Mouse (Mus musculus): ENCODE measurements around the gene Ifna13. TPM values are rescaled to one million over a fixed set of nuclear protein-coding genes. Genes with fewer than 3 reads are reported as not detected.
A peak's percentile ranks its signal among the peaks of the same experiment; 100 is the strongest.

Ifna13 gene
- polyA plus RNA-seq (2011; ENCODE audit: insufficient read depth, insufficient read length, low read depth, missing spikeins), result not detected in 2 replicates

DNA sequence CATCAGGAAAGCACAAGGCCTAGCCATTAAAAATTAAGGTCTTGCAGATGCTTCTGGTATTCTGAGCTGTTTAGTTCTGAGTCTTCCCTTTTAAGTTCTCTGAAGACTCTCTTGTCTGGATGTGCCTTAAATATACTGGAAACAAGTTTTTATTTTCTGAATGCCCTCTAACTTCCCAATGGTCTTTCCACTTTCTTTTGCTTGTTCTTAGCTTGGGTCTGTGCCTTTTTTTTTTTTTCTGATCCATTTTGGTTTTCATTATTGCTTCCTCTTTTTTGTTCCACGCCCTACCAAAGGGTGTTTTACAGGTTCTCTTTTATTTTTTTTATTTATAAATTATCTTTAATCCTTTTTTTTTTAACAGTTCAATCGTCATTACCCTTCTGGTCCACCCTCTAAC is at the start of gene Ifna13:
TSS of gene Ifna13 (minus strand) at position 101 of the 400 bp plus-strand sequence.
- no peaks in the 10 kb centered on the region for H3K36me3 ChIP-seq (ENCODE audit: control insufficient read depth, insufficient read depth, low read length, poor library complexity, severe bottlenecking)
- TF ChIP-seq CTCF (IDR thresholded peaks at IDR 0.05; ENCODE audit: low read depth, low read length), result no peak
- no peak for TF ChIP-seq EP300 (IDR thresholded peaks at IDR 0.05; ENCODE audit: insufficient read depth, low read depth, low read length)
- no peak for TF ChIP-seq POLR2A (IDR thresholded peaks at IDR 0.05; ENCODE audit: insufficient read depth, low read length)
- H3K9ac ChIP-seq (ENCODE audit: low read depth, poor library complexity, severe bottlenecking), result no peak within 1 kb of the TSS
- H3K9me3 ChIP-seq (replicated peaks; ENCODE audit: control insufficient read depth, insufficient read depth, low read length, poor library complexity, severe bottlenecking), result peaks cover 11% of the 10 kb centered on the region
- no peak within 1 kb of the TSS for H3K4me3 ChIP-seq (ENCODE audit: low read depth, low read length)
- no peaks in the 10 kb centered on the region; the same call in 1 of the 2 replicates for H3K27me3 ChIP-seq (ENCODE audit: control insufficient read depth, insufficient read depth, low read length, poor library complexity, severe bottlenecking)
- H3K4me1 ChIP-seq (ENCODE audit: control insufficient read depth, insufficient read depth, low read length), result no peaks in the 10 kb centered on the region
- H3K27ac ChIP-seq (ENCODE audit: insufficient read depth, low read length), result peak within 1 kb of the TSS; percentile 41; the same call in 1 of the 2 replicates

DNA sequence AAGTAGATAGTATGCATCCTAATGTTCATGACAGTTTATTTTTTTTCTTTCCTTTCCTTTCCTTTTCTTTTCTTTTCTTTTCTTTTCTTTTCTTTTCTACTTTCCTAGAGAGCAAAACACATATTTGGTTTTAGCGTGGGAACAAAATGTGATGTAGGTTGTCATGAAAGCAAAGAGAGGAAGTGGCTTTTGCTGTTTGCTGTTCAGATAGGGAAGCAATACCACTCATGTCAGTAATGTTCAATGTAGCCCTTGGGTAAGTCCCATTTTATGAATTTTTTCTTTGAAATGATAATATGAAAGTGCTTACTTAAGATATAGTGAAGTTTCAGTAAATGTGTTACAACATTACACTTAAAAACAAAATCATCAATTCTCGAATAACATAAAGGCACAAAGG is 49.1 kb upstream of the Ifna13 start:
- Histone ChIP-seq H3K9me3 (replicated peaks; ENCODE audit: control insufficient read depth, insufficient read depth, low read length, poor library complexity, severe bottlenecking) (no peaks in the 10 kb centered on the region; the same call in 1 of the 2 replicates), H3K9ac (ENCODE audit: low read depth, poor library complexity, severe bottlenecking) (no peak overlapping the region), H3K4me1 (ENCODE audit: control insufficient read depth, insufficient read depth, low read length) (no peaks in the 10 kb centered on the region), H3K27me3 (ENCODE audit: control insufficient read depth, insufficient read depth, low read length, poor library complexity, severe bottlenecking) (no peaks in the 10 kb centered on the region; the same call in 1 of the 2 replicates), H3K4me3 (ENCODE audit: low read depth, low read length) (no peak overlapping the region), H3K27ac (ENCODE audit: insufficient read depth, low read length) (no peak overlapping the region), H3K36me3 (ENCODE audit: control insufficient read depth, insufficient read depth, low read length, poor library complexity, severe bottlenecking) (no peaks in the 10 kb centered on the region)
- TF ChIP-seq EP300 (IDR thresholded peaks at IDR 0.05; ENCODE audit: insufficient read depth, low read depth, low read length), result no peak
- no peak for TF ChIP-seq CTCF (IDR thresholded peaks at IDR 0.05; ENCODE audit: low read depth, low read length)
- TF ChIP-seq POLR2A (IDR thresholded peaks at IDR 0.05; ENCODE audit: insufficient read depth, low read length), result no peak

DNA sequence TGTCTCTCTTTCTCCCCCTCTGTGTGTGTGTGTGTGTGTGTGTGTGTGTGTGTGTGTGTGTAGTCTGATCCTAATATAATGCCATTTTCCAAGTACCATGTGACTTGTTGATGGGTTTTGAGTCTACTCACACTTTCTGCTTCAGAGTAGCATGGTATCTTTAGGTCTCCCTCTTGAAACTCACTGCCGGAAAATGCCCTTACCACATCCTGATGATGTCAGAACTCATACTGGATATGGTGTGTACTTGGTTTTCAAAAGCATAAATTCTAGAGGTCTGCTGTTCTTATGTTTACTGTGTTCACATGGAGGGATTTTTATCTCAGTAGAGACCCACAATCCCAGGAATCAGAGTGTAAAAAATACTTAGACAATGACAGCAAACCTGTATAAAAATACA is 48.3 kb upstream of the Ifna13 start:
- H3K36me3 ChIP-seq (ENCODE audit: control insufficient read depth, insufficient read depth, low read length, poor library complexity, severe bottlenecking), result no peaks in the 10 kb centered on the region
- H3K4me1 ChIP-seq (ENCODE audit: control insufficient read depth, insufficient read depth, low read length), result no peaks in the 10 kb centered on the region
- TF ChIP-seq POLR2A (IDR thresholded peaks at IDR 0.05; ENCODE audit: insufficient read depth, low read length) (no peak), CTCF (IDR thresholded peaks at IDR 0.05; ENCODE audit: low read depth, low read length) (no peak), EP300 (IDR thresholded peaks at IDR 0.05; ENCODE audit: insufficient read depth, low read depth, low read length) (no peak)
- H3K27ac ChIP-seq (ENCODE audit: insufficient read depth, low read length), result no peak overlapping the region
- H3K27me3 ChIP-seq (ENCODE audit: control insufficient read depth, insufficient read depth, low read length, poor library complexity, severe bottlenecking), result no peaks in the 10 kb centered on the region; the same call in 1 of the 2 replicates
- no peaks in the 10 kb centered on the region; the same call in 1 of the 2 replicates for H3K9me3 ChIP-seq (replicated peaks; ENCODE audit: control insufficient read depth, insufficient read depth, low read length, poor library complexity, severe bottlenecking)
- H3K4me3 ChIP-seq (ENCODE audit: low read depth, low read length), result no peak overlapping the region
- no peak overlapping the region for H3K9ac ChIP-seq (ENCODE audit: low read depth, poor library complexity, severe bottlenecking)

DNA sequence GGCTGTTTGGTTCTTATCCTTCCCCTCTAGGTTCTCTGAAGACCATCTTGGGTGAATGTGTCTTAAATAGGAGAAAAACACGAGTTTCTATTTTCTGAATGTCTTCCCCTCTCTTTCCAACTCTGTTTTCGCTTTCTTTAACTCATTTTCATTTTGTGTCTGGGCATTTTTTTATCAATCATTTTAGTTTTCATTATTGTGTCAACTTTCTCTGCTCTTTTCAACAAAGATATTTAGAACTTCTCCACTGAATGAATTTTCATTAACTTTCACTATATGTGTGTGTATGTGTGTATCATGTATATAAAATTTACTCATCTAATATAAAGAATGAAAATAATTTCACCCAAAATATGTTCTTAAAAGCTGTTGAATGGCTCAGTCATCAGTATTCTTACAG is 47.0 kb upstream of the Ifna13 start, which contains the start of gene Ifnab:
TSS of gene Ifnab (minus strand) at position 101 of the 400 bp plus-strand sequence.
- Histone ChIP-seq H3K4me1 (ENCODE audit: control insufficient read depth, insufficient read depth, low read length) (no peaks in the 10 kb centered on the region), H3K4me3 (ENCODE audit: low read depth, low read length) (no peak within 1 kb of the TSS), H3K27ac (ENCODE audit: insufficient read depth, low read length) (no peak within 1 kb of the TSS), H3K27me3 (ENCODE audit: control insufficient read depth, insufficient read depth, low read length, poor library complexity, severe bottlenecking) (no peaks in the 10 kb centered on the region; the same call in 1 of the 2 replicates), H3K9ac (ENCODE audit: low read depth, poor library complexity, severe bottlenecking) (no peak within 1 kb of the TSS), H3K36me3 (ENCODE audit: control insufficient read depth, insufficient read depth, low read length, poor library complexity, severe bottlenecking) (no peaks in the 10 kb centered on the region), H3K9me3 (replicated peaks; ENCODE audit: control insufficient read depth, insufficient read depth, low read length, poor library complexity, severe bottlenecking) (no peaks in the 10 kb centered on the region; the same call in 1 of the 2 replicates)
- TF ChIP-seq POLR2A (IDR thresholded peaks at IDR 0.05; ENCODE audit: insufficient read depth, low read length) (no peak), CTCF (IDR thresholded peaks at IDR 0.05; ENCODE audit: low read depth, low read length) (no peak), EP300 (IDR thresholded peaks at IDR 0.05; ENCODE audit: insufficient read depth, low read depth, low read length) (no peak)

DNA sequence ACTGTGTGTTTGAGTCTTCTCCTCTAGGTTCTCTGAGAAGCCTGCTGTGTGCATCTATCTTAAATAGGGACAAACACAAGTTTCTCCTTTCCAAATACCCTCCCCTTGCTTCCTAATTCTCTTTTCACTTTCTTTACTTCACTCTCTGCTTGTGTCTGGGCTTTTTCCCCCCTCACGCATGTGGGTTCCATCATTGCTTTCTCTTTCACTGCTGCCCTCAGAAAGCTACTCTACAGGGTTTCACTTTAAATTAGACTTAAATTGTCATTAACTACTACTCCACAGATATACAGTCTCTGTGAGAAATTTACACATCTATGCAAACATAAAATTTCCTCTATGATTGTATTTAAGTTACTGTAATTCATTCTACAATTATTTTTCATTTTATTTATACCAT is 39.6 kb upstream of the Ifna13 start, which contains the start of gene Ifna2:
TSS of gene Ifna2 (minus strand) at position 101 of the 400 bp plus-strand sequence.
- no peak for TF ChIP-seq POLR2A (IDR thresholded peaks at IDR 0.05; ENCODE audit: insufficient read depth, low read length)
- TF ChIP-seq CTCF (IDR thresholded peaks at IDR 0.05; ENCODE audit: low read depth, low read length), result no peak
- no peak for TF ChIP-seq EP300 (IDR thresholded peaks at IDR 0.05; ENCODE audit: insufficient read depth, low read depth, low read length)
- no peaks in the 10 kb centered on the region; the same call in 1 of the 2 replicates for H3K9me3 ChIP-seq (replicated peaks; ENCODE audit: control insufficient read depth, insufficient read depth, low read length, poor library complexity, severe bottlenecking)
- H3K9ac ChIP-seq (ENCODE audit: low read depth, poor library complexity, severe bottlenecking), result no peak within 1 kb of the TSS
- H3K4me3 ChIP-seq (ENCODE audit: low read depth, low read length), result no peak within 1 kb of the TSS
- no peak within 1 kb of the TSS for H3K27ac ChIP-seq (ENCODE audit: insufficient read depth, low read length)
- no peaks in the 10 kb centered on the region for H3K36me3 ChIP-seq (ENCODE audit: control insufficient read depth, insufficient read depth, low read length, poor library complexity, severe bottlenecking)
- H3K4me1 ChIP-seq (ENCODE audit: control insufficient read depth, insufficient read depth, low read length), result no peaks in the 10 kb centered on the region
- H3K27me3 ChIP-seq (ENCODE audit: control insufficient read depth, insufficient read depth, low read length, poor library complexity, severe bottlenecking), result no peaks in the 10 kb centered on the region

DNA sequence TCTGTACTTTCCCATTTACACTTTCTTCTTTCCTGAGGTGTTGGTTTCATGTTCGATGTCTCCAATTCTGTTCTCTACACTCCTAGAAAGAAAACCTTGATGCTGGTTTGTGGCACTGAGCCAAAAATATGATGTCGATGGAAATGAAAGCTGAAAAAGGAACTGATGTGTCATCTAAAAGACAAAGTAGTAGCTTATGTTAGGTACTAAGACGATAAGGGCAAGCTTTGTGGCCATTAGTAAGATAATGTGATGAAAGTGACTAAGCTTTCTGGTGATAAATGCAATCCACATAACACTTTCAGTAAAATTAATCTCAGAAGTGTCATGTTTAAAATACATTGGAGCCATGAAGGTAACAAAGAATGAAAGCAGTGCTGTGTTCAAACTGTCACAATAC is 37.1 kb upstream of the Ifna13 start:
- Histone ChIP-seq H3K36me3 (ENCODE audit: control insufficient read depth, insufficient read depth, low read length, poor library complexity, severe bottlenecking) (no peaks in the 10 kb centered on the region), H3K4me3 (ENCODE audit: low read depth, low read length) (no peak overlapping the region), H3K9me3 (replicated peaks; ENCODE audit: control insufficient read depth, insufficient read depth, low read length, poor library complexity, severe bottlenecking) (no peaks in the 10 kb centered on the region), H3K27me3 (ENCODE audit: control insufficient read depth, insufficient read depth, low read length, poor library complexity, severe bottlenecking) (no peaks in the 10 kb centered on the region), H3K9ac (ENCODE audit: low read depth, poor library complexity, severe bottlenecking) (no peak overlapping the region), H3K4me1 (ENCODE audit: control insufficient read depth, insufficient read depth, low read length) (no peaks in the 10 kb centered on the region), H3K27ac (ENCODE audit: insufficient read depth, low read length) (no peak overlapping the region)
- TF ChIP-seq EP300 (IDR thresholded peaks at IDR 0.05; ENCODE audit: insufficient read depth, low read depth, low read length) (no peak), POLR2A (IDR thresholded peaks at IDR 0.05; ENCODE audit: insufficient read depth, low read length) (no peak), CTCF (IDR thresholded peaks at IDR 0.05; ENCODE audit: low read depth, low read length) (no peak)

Data from ES-Bruce4 (cell line).